Comparison of ENCODE assay signal across 21 mouse cellular contexts in the genomic region with DNA sequence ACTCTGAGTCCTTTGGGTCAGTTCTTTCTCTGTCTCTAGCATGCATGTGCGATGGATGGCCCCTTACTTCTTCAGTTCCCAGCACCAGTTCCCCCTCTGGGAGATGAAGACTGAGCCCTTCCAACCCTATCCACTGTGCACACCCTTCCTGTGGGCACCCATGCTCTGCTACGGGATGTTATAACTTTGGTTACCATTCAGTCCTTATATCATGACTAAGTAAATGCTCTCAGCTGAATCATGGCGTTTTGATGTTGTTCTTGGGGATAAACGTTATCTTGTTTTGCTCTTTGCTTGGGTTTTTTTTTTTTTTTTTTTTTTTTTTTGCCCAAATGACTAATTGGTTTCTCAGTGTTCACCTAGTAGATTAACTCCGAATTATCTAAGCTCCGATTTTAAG. TPM values are rescaled to one million over a fixed set of nuclear protein-coding genes. Genes with fewer than 3 reads are reported as not detected.
DNase-seq lines count a peak whose midpoint lies in the region; ATAC-seq and TF ChIP-seq lines count a peak whose summit lies in the region.
"Had no signal": no experiment of that assay in that cellular context is flagged by ENCODE, and none has a peak within 500 bp of the region (broad histone marks: within the 10 kb centered on the region; RNA-seq: fewer than 3 reads in every experiment).

No protein-coding gene starts in this region.

- H3K79me2 ChIP-seq in MEL (ENCODE audit: control insufficient read depth, insufficient read depth, low read length, poor library complexity): no peaks in the 10 kb centered on the region

- no peak overlapping the region for H3K4me2 ChIP-seq in liver, embryonic 12.5 days
- no peak overlapping the region for H3K4me2 ChIP-seq in forebrain, embryonic 16.5 days (ENCODE audit: low read length)
- H3K4me2 ChIP-seq: heart, embryonic 12.5 days; hindbrain, embryonic 14.5 days had no signal

- ATAC-seq in liver, embryonic 12.5 days: 0 out of 2 replicates have a peak, but pooled peaks have one; percentile 38
- peak; percentile 68 for ATAC-seq in common myeloid progenitor, adult 5-6 weeks (replicated peaks; ENCODE audit: low read depth, poor library complexity, severe bottlenecking)
- peak; percentile 66 for ATAC-seq in megakaryocyte progenitor cell, adult 5-6 weeks (replicated peaks; ENCODE audit: poor library complexity)
- ATAC-seq in forebrain, embryonic 16.5 days: no peak
- ATAC-seq: activated CD4-positive, CD25-positive, alpha-beta regulatory T cell, adult 4 months; forebrain, embryonic 14.5 days; Patski had no signal

- H3K4me3 ChIP-seq in liver, embryonic 12.5 days: no peak overlapping the region
- H3K4me3 ChIP-seq in MEL (ENCODE audit: control insufficient read depth in 1 of 2, insufficient read depth in 1 of 2, low read depth in 2 of 2, low read length in 2 of 2): peak overlapping the region in 1 of 2 experiments; percentile 24; a peak in 1 of 4 replicates
- no peak overlapping the region for H3K4me3 ChIP-seq in forebrain, embryonic 16.5 days (replicated peaks; ENCODE audit: low read length)
- H3K4me3 ChIP-seq in embryonic facial prominence, embryonic 10.5 days: no peak overlapping the region
- H3K4me3 ChIP-seq: erythroblast, embryonic 14.5 days; forebrain, embryonic 10.5 days; heart, adult 2 months; heart, embryonic 12.5 days; hindbrain, embryonic 10.5 days had no signal

- 51% methylated on average over 6 of the region's 6 CpGs for WGBS in liver, embryonic 12.5 days (ENCODE audit: insufficient replicate concordance)
- whole genome bisulfite sequencing in forebrain, embryonic 16.5 days: 94% methylated on average over 6 of the region's 6 CpGs
- WGBS in embryonic facial prominence, embryonic 10.5 days: 91% methylated on average over 6 of the region's 6 CpGs

- DNase-seq in liver: no peak
- DNase-seq in MEL (ENCODE audit: low read depth, low spot score): peak; percentile 67
- DNase-seq in retina, embryonic 14.5 days (ENCODE audit: low spot score): no peak
- no peak for DNase-seq in embryonic facial prominence, embryonic 10.5 days (ENCODE audit: low spot score)
- DNase-seq: cerebellum, adult 11-12 months; cerebellum, adult 9-10 months; cerebellum, postnatal 25 days; gastrocnemius, postnatal 10 days; heart, adult 2 months had no signal

- no peaks in the 10 kb centered on the region for H3K27me3 ChIP-seq in liver, embryonic 12.5 days (replicated peaks)
- H3K27me3 ChIP-seq in MEL (ENCODE audit: control insufficient read depth in 1 of 2, insufficient read depth in 2 of 2, low read length in 2 of 2): no peaks in the 10 kb centered on the region
- H3K27me3 ChIP-seq in forebrain, embryonic 16.5 days (replicated peaks; ENCODE audit: control insufficient read depth, insufficient read depth, low read length): no peaks in the 10 kb centered on the region
- H3K27me3 ChIP-seq in embryonic facial prominence, embryonic 10.5 days (replicated peaks; ENCODE audit: low read depth, poor library complexity, severe bottlenecking): no peaks in the 10 kb centered on the region
- H3K27me3 ChIP-seq: heart, embryonic 12.5 days; Patski had no signal

- no peaks in the 10 kb centered on the region for H3K36me3 ChIP-seq in liver, embryonic 12.5 days
- peaks cover 0 to 2% of the 10 kb centered on the region in 2 experiments; a peak in 1 of 4 replicates for H3K36me3 ChIP-seq in MEL (ENCODE audit: control insufficient read depth in 1 of 2, insufficient read depth in 2 of 2, low read length in 2 of 2)
- H3K36me3 ChIP-seq in forebrain, embryonic 16.5 days (ENCODE audit: control insufficient read depth, insufficient read depth): no peaks in the 10 kb centered on the region
- no peaks in the 10 kb centered on the region for H3K36me3 ChIP-seq in embryonic facial prominence, embryonic 10.5 days (replicated peaks)
- H3K36me3 ChIP-seq: forebrain, embryonic 10.5 days; heart, embryonic 12.5 days; hindbrain, embryonic 10.5 days had no signal

- no peak for TF ChIP-seq RAD21 in MEL (IDR thresholded peaks at IDR 0.05; ENCODE audit: low read depth, low read length)

- TF ChIP-seq EP300 in MEL (IDR thresholded peaks at IDR 0.05; ENCODE audit: low read depth in 1 of 2, low read length in 2 of 2): peak; percentile 37 to 67

- TF ChIP-seq CTCF in MEL (IDR thresholded peaks at IDR 0.05 in 2 of 3, conservative IDR thresholded peaks at IDR 0.05 in 1 of 3; ENCODE audit: control insufficient read depth in 1 of 3, insufficient read depth in 1 of 3, low read depth in 2 of 3, low read length in 3 of 3, poor library complexity in 1 of 3, severe bottlenecking in 1 of 3): no peak

- H3K27ac ChIP-seq in liver, embryonic 12.5 days: no peak overlapping the region
- peak overlapping the region; percentile 2; the same call in 1 of the 2 replicates for H3K27ac ChIP-seq in MEL (ENCODE audit: control insufficient read depth, low read depth, low read length)
- H3K27ac ChIP-seq in forebrain, embryonic 16.5 days (ENCODE audit: low read length): no peak overlapping the region
- no peak overlapping the region for H3K27ac ChIP-seq in embryonic facial prominence, embryonic 10.5 days (replicated peaks)
- H3K27ac ChIP-seq: forebrain, embryonic 10.5 days; heart, adult 2 months; hindbrain, embryonic 10.5 days; hindbrain, embryonic 14.5 days had no signal

- no peak overlapping the region for H3K9ac ChIP-seq in liver, embryonic 12.5 days
- no peak overlapping the region for H3K9ac ChIP-seq in MEL (ENCODE audit: control insufficient read depth, low read depth, low read length, poor library complexity, severe bottlenecking)
- no peak overlapping the region for H3K9ac ChIP-seq in forebrain, embryonic 16.5 days (replicated peaks; ENCODE audit: low read depth, low read length)
- H3K9ac ChIP-seq: heart, embryonic 12.5 days; hindbrain, embryonic 14.5 days had no signal

- no peak for TF ChIP-seq POLR2A in MEL (IDR thresholded peaks at IDR 0.05; ENCODE audit: control insufficient read depth in 1 of 2, insufficient read depth in 1 of 2, low read depth in 1 of 2, low read length in 2 of 2, poor library complexity in 1 of 2)

- H3K9me3 ChIP-seq in liver, embryonic 12.5 days (replicated peaks): no peaks in the 10 kb centered on the region
- H3K9me3 ChIP-seq in MEL (replicated peaks; ENCODE audit: insufficient read depth, low read length): no peaks in the 10 kb centered on the region
- H3K9me3 ChIP-seq in forebrain, embryonic 16.5 days (ENCODE audit: control insufficient read depth, low read length): no peaks in the 10 kb centered on the region
- H3K9me3 ChIP-seq in embryonic facial prominence, embryonic 10.5 days: no peaks in the 10 kb centered on the region
- H3K9me3 ChIP-seq: forebrain, embryonic 10.5 days; heart, embryonic 12.5 days; hindbrain, embryonic 10.5 days had no signal

- H3K4me1 ChIP-seq in liver, embryonic 12.5 days: peaks cover 26% of the 10 kb centered on the region
- peaks cover 8 to 10% of the 10 kb centered on the region in 2 experiments for H3K4me1 ChIP-seq in MEL (ENCODE audit: control insufficient read depth in 1 of 2, insufficient read depth in 2 of 2, low read length in 2 of 2)
- no peaks in the 10 kb centered on the region for H3K4me1 ChIP-seq in forebrain, embryonic 16.5 days (replicated peaks; ENCODE audit: control insufficient read depth, insufficient read depth, low read length)
- peaks cover 7% of the 10 kb centered on the region for H3K4me1 ChIP-seq in embryonic facial prominence, embryonic 10.5 days

TF ChIP-seq in MEL, 35 proteins besides CTCF, POLR2A, EP300 and RAD21 (continues in another document):
- TF ChIP-seq ZNF384 (IDR thresholded peaks at IDR 0.05; ENCODE audit: low read depth, low read length) (peak; percentile 97), SIN3A (IDR thresholded peaks at IDR 0.05; ENCODE audit: low read length) (no peak; the same call in 1 of the 2 replicates), RCOR1 (IDR thresholded peaks at IDR 0.05; ENCODE audit: low read depth, low read length) (0 out of 2 replicates have a peak, but pooled peaks have one; percentile 39), CHD1 (IDR thresholded peaks at IDR 0.05; ENCODE audit: low read depth, low read length) (no peak), HCFC1 (IDR thresholded peaks at IDR 0.05; ENCODE audit: low read depth, low read length) (no peak), GATA1 (IDR thresholded peaks at IDR 0.05; ENCODE audit: low read depth, low read length) (peak; percentile 73), TAL1 (IDR thresholded peaks at IDR 0.05; ENCODE audit: low read length) (0 out of 2 replicates have a peak, but pooled peaks have one; percentile 24), ZKSCAN1 (IDR thresholded peaks at IDR 0.05; ENCODE audit: low read depth, low read length) (no peak), POLR2AphosphoS5 (IDR thresholded peaks at IDR 0.05; ENCODE audit: borderline replicate concordance, low read depth, low read length) (no peak), BHLHE40 (IDR thresholded peaks at IDR 0.05; ENCODE audit: borderline replicate concordance, low read depth, low read length) (no peak), MEF2A (IDR thresholded peaks at IDR 0.05; ENCODE audit: extremely low read depth, insufficient replicate concordance, low read depth, low read length, poor library complexity, severe bottlenecking) (no peak), USF2 (IDR thresholded peaks at IDR 0.05; ENCODE audit: borderline replicate concordance in 1 of 2, insufficient read depth in 1 of 2, low read depth in 1 of 2, low read length in 2 of 2) (no peak), MYB (IDR thresholded peaks at IDR 0.05; ENCODE audit: low read depth, low read length) (no peak), TCF12 (IDR thresholded peaks at IDR 0.05; ENCODE audit: low read depth, low read length) (no peak), ETS1 (IDR thresholded peaks at IDR 0.05; ENCODE audit: low read depth, low read length) (peak; percentile 83), USF1 (IDR thresholded peaks at IDR 0.05; ENCODE audit: low read depth, low read length) (no peak), ELF1 (IDR thresholded peaks at IDR 0.05; ENCODE audit: low read depth, low read length) (no peak), ZC3H11A (IDR thresholded peaks at IDR 0.05; ENCODE audit: low read depth, low read length) (no peak), UBTF (IDR thresholded peaks at IDR 0.05; ENCODE audit: borderline replicate concordance, insufficient read depth, low read depth, low read length) (no peak)

RNA-seq across cellular contexts. Expression of a gene that starts 16.4 kb away (rescaled TPM):
- 14.0 and 14.1 TPM in 2 replicates for polyA plus RNA-seq in liver, embryonic 12.5 days (2016; fragmentation: Nextera tagmentation; extraction: Ambion mirVana)
- total RNA-seq in MEL (2012; rRNA removed): 9.2 and 9.6 TPM in 2 replicates
- 10 to 100 TPM in 1 of 2 experiments, not detected in 1; 10.6 TPM for polyA plus RNA-seq in MEL (2012; ENCODE audit: insufficient read depth in 1 of 2, insufficient read length in 2 of 2, low read depth in 1 of 2, low replicate concordance in 2 of 2, missing spikeins in 1 of 2)
- 8.1 and 8.6 TPM in 2 replicates for total RNA-seq in common myeloid progenitor, adult 5-6 weeks (2017)
- 5.5 and 5.8 TPM in 2 replicates for total RNA-seq in megakaryocyte progenitor cell, adult 5-6 weeks (2015)
- 3.5 and 5.5 TPM in 2 replicates for total RNA-seq in megakaryocyte progenitor cell, adult 5-6 weeks (2017)
- 13.7 and 19.6 TPM in 2 replicates for polyA plus RNA-seq in forebrain, embryonic 16.5 days (2015; fragmentation: Nextera tagmentation; extraction: Ambion mirVana)
- polyA plus RNA-seq in embryonic facial prominence, embryonic 10.5 days (2016; fragmentation: Nextera tagmentation; extraction: Ambion mirVana): 14.6 and 16.4 TPM in 2 replicates
